Mouse (Mus musculus): ENCODE measurements around the gene Lyst. TPM values are rescaled to one million over a fixed set of nuclear protein-coding genes. Genes with fewer than 3 reads are reported as not detected.

Lyst gene
- total RNA-seq, 2 experiments from 2014 or later, result 10.1 to 19.3 TPM

DNA sequence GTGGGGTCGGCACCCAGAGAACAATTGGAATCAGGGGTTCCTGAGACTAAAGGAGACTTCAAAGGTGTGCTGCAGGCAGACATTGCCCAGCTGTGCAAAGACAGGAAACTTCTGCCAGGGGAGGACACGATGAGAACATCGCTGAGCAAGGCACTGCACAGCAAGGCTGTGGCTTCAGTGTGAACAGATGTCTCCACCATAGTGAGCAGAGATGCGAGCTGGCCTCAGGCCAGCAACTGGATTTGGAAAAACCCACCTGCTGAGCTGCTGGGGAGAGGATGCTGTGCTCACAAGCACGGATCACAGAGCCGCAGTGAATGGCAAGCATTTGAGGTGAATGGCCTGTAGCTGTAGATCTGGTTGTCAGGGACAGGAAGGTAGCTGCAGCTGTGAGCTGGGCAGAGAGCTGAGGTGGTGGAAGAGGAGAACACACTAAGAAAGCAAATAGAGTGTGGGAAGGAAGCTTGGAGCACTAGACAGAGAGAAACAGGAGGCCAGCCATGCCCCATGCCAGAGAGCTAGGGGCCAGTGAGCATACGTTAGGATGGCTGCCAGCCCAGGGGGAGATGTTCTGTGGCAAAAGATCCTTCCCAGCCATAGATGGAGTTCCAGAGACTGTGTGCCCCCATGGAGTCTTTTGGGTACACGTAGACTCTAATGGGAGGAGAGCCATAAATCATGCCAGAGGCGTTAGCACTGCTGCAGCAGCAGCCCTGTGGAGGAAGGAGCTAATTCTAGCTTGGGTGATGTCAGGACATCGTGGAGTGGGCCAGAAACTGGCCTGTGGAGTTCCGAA is 218.3 kb downstream of the Lyst start:
- no peak for ATAC-seq (replicated peaks; ENCODE audit: low FRiP score, low TSS enrichment, poor library complexity, severe bottlenecking)

DNA sequence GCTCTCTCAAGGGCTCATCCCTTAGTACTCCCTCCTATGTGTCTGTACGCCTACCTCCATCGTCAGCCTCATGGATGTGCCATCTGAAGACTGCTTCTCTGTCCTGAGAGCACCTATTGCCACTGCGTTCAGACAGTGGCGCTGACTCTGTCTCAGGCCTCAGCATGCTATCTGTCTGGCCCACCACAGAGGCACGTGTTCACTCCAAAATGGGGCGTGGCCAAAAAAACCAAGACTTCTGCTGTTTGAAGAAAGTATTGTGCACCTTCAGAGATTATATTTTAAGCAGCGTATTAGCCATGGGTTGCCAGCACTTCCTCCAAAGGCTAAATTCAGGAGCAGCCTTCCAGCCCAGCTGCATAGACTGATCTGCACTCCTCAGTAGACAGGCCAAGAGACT is 220.7 kb downstream of the Lyst start:
- no peak for ATAC-seq (replicated peaks; ENCODE audit: low FRiP score, low TSS enrichment, poor library complexity, severe bottlenecking)

DNA sequence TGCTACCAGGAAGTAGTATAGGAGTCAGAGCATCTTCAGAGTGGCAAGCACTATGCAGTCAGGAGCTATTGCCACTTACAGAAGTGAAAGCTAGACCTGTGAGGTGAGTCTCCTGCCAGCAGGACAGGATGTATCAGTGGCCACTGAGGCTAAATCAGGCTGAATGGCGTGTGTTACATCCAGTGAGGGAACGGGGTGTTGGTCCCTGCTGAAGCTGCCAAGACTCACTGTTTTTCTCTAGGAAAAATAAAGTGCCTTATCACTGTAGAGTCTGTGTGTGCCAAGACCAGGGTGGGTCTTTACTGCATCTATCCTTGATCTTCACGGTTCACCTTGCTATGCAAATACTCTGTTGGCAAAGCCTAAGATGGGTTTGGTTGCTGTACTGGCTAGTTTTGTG is 228.5 kb downstream of the Lyst start:
- no peak for ATAC-seq (replicated peaks; ENCODE audit: low FRiP score, low TSS enrichment, poor library complexity, severe bottlenecking)

DNA sequence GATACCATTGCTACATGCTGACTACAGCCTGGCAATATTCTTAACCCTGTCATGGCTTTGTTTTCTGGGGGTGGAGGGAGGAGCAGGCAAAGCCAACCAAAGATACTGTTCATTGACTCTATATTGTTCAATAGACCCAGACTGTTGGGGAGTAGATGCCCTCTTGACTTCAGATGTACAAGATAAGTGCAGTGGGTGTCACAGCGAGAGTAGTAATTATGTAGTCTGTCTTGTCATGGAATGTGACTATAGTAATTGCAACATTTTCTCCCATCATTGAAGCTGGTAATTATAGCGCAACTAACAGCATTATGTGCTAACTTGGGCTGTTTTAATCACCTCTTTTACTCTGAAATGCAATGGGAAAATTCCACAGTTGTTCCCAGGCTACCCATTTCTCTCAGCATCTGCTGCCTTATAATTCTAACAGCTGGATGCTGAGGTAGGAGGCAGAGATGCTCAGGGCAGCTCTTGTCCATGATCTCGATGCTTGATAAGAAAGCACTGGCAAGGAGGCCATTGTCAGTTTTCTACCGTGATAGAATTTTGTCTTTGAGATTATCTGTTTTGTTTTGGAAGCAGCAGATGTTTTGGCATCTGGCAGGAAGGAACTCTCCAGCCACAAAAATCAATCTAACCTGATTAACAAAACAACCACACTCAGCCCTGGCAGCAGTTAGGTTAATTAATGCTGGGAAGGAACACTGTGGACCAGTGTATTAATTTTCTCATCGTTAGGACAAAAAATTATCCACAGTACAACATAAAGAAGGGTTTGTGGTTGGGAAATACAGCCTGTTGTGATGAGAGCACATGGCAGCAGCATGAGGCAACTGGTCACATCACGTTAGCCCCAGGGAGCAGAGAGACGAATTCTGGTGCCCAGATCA is 230.3 kb downstream of the Lyst start:
- ATAC-seq (replicated peaks; ENCODE audit: low FRiP score, low TSS enrichment, poor library complexity, severe bottlenecking), result no peak

DNA sequence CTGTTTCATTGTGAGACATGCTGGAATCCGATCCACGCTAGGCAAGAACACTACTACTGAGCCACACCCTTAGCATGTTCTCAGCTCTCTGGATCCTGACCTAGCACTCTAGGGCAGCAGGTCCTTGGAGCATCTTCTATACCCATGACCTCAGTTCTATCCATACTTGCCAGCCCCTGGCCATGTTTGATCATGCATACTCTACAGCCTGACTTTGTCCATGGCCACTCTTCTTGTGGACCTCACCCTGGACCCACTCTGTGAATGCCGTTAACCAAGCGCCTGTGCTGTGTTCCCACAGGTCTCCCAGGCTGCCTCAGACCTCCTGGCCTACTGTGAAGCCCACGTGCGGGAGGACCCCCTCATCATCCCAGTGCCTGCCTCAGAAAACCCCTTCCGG is 234.7 kb downstream of the Lyst start:
- no peak for ATAC-seq (replicated peaks; ENCODE audit: low FRiP score, low TSS enrichment, poor library complexity, severe bottlenecking)

DNA sequence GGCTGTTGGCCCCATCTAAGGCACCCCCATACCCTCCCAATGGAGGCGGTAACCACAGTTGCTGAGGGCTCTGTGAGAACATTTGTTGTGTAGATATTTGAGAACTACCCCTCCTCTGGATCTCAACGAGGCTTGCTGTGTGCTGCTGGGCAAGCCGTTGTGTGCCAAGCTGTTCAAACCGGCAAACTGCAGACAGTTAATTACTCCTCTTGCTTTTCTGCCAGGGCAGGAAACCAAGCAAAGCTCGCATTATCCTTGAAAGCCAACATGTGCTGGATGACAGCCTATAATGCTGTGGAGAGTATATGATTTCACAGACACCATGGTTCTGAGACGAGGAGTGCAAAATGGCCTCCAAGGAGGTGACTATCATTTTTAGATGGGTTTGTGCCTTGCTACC is 236.3 kb downstream of the Lyst start:
- no peak for ATAC-seq (replicated peaks; ENCODE audit: low FRiP score, low TSS enrichment, poor library complexity, severe bottlenecking)

DNA sequence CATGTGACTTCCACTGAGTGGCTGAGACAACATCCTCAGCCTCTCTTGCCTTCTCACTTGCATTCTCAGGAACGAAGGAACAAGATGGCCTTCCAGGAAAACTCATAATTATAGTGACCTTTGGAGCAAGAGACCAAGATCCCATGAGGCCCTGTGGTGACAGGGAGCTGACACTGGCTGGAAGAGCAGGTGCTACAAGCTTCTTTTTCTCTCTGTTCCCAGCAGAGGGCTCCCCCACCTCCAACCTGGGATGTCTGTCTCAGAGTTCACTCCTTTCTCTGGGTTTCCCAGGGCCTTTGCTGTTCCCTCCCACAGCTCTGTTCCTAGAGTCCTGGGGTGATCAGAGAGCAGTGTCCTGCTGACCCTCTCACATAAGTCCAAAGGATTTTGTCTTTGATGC is 237.9 kb downstream of the Lyst start:
- no peak for ATAC-seq (replicated peaks; ENCODE audit: low FRiP score, low TSS enrichment, poor library complexity, severe bottlenecking)

Other genes with a start within 250 kb of the Lyst start
- gene Gpr137b, start 196.4 kb upstream of the Lyst start, total RNA-seq (2014; fragmentation: Nextera tagmentation), result 0.09 TPM in 1 of 2 replicates, not detected in the other
- not detected in 2 replicates for gene Gpr137b, start 196.4 kb upstream of the Lyst start, total RNA-seq (2017)
- not detected in 2 replicates for gene Nid1, start 152.8 kb upstream of the Lyst start, total RNA-seq (2014; fragmentation: Nextera tagmentation)
- not detected in 2 replicates for gene Nid1, start 152.8 kb upstream of the Lyst start, total RNA-seq (2017)
- gene Gng4, start 193.7 kb downstream of the Lyst start, total RNA-seq (2014; fragmentation: Nextera tagmentation), result not detected in 2 replicates
- gene Gng4, start 193.7 kb downstream of the Lyst start, total RNA-seq (2017), result not detected in 2 replicates